Mouse (Mus musculus) MEL (cell line): ENCODE data around the gene Atp6v1d. TPM values are rescaled to one million over a fixed set of nuclear protein-coding genes. Genes with fewer than 3 reads are reported as not detected.
A peak's percentile ranks its signal among the peaks of the same experiment; 100 is the strongest.

ENCODE experiments used
- DNase-seq: peaks from one replicate; pipeline ENCODE4 v3.0.0; 2011; ENCODE audit warnings: low read depth, low spot score
- H3K27ac ChIP-seq: 2 replicates; pipeline ENCODE4 v1.5.1; 2012; ENCODE audit warnings: low read depth, mild to moderate bottlenecking, control low read depth, low read length, moderate library complexity; ENCODE audit not compliant: control insufficient read depth
- H3K27me3 ChIP-seq, 2 experiments: fragments of 150-350 bp in 1 of 2; sonication (generic) in 1 of 2; 2 replicates each; pipeline ENCODE4 v1.6.1; 2012; ENCODE audit warnings: low read length in 2 of 2, mild to moderate bottlenecking in 2 of 2, improper control_type of control experiment in 1 of 2, moderate library complexity in 1 of 2; ENCODE audit not compliant: insufficient read depth in 2 of 2, control insufficient read depth in 1 of 2
- H3K36me3 ChIP-seq, 2 experiments: 2 replicates each; pipeline ENCODE4 v1.6.1; 2012 to 2014; ENCODE audit warnings: low read length in 2 of 2, improper control_type of control experiment in 1 of 2, inconsistent platforms in 1 of 2, mild to moderate bottlenecking in 1 of 2; ENCODE audit not compliant: insufficient read depth in 2 of 2, control insufficient read depth in 1 of 2
- H3K4me1 ChIP-seq, 2 experiments: fragments of 150-350 bp in 1 of 2; sonication (generic) in 1 of 2; 2 replicates each; pipeline ENCODE4 v1.6.1; 2012; ENCODE audit warnings: low read length in 2 of 2, improper control_type of control experiment in 1 of 2, mild to moderate bottlenecking in 1 of 2; ENCODE audit not compliant: insufficient read depth in 2 of 2, control insufficient read depth in 1 of 2
- H3K4me3 ChIP-seq, 2 experiments: fragments of 150-350 bp in 1 of 2; sonication (generic) in 1 of 2; 2 replicates each; pipeline ENCODE4 v1.5.1; 2012; ENCODE audit warnings: low read depth in 2 of 2, low read length in 2 of 2, mild to moderate bottlenecking in 2 of 2, moderate library complexity in 2 of 2, control low read depth in 1 of 2, improper control_type of control experiment in 1 of 2; ENCODE audit not compliant: control insufficient read depth in 1 of 2, insufficient read depth in 1 of 2
- H3K79me2 ChIP-seq: 2 replicates; pipeline ENCODE4 v1.6.1; 2012; ENCODE audit warnings: mild to moderate bottlenecking, low read length, moderate library complexity; ENCODE audit not compliant: control insufficient read depth, poor library complexity, insufficient read depth
- H3K9ac ChIP-seq: 2 replicates; pipeline ENCODE4 v1.6.1; 2012; ENCODE audit warnings: low read depth, mild to moderate bottlenecking, control low read depth, low read length, moderate library complexity; ENCODE audit not compliant: control insufficient read depth, poor library complexity, severe bottlenecking
- H3K9me3 ChIP-seq: fragments of 150-350 bp; sonication (generic); replicated peaks from 2 replicates; pipeline ENCODE4 v1.6.1; 2012; ENCODE audit warnings: mild to moderate bottlenecking, low read length, improper control_type of control experiment, moderate library complexity; ENCODE audit not compliant: insufficient read depth
- CTCF ChIP-seq, 3 experiments: IDR thresholded peaks in 2 of 3; conservative IDR thresholded peaks in 1 of 3; 2 replicates each; pipeline ENCODE4 v1.5.1; 2011 to 2012; ENCODE audit warnings: low read length in 3 of 3, low read depth in 2 of 3, mild to moderate bottlenecking in 2 of 3, improper control_type of control experiment in 1 of 3, inconsistent platforms in 1 of 3, mixed read lengths in 1 of 3, moderate library complexity in 1 of 3; ENCODE audit not compliant: control insufficient read depth in 1 of 3, insufficient read depth in 1 of 3, poor library complexity in 1 of 3, severe bottlenecking in 1 of 3
- E2F4 ChIP-seq: IDR thresholded peaks from 2 replicates; pipeline ENCODE4 v1.6.1; 2011; ENCODE audit warnings: low read depth, low read length, improper control_type of control experiment, borderline replicate concordance
- ELF1 ChIP-seq: IDR thresholded peaks from 2 replicates; pipeline ENCODE4 v1.6.1; 2014; ENCODE audit warnings: low read depth, mild to moderate bottlenecking, inconsistent platforms, low read length, improper control_type of control experiment, moderate library complexity
- EP300 ChIP-seq, 2 experiments: IDR thresholded peaks; 2 replicates each; pipeline ENCODE4 v1.6.1; 2011; ENCODE audit warnings: improper control_type of control experiment in 2 of 2, low read length in 2 of 2, low read depth in 1 of 2, mild to moderate bottlenecking in 1 of 2
- ETS1 ChIP-seq: IDR thresholded peaks from 2 replicates; pipeline ENCODE4 v1.6.1; 2012; ENCODE audit warnings: low read depth, mild to moderate bottlenecking, inconsistent platforms, low read length, improper control_type of control experiment, moderate library complexity
- GABPA ChIP-seq: IDR thresholded peaks from 2 replicates; pipeline ENCODE4 v1.6.1; 2012; ENCODE audit warnings: low read depth, mild to moderate bottlenecking, inconsistent platforms, low read length, improper control_type of control experiment, moderate library complexity
- HCFC1 ChIP-seq: IDR thresholded peaks from 2 replicates; pipeline ENCODE4 v1.6.1; 2012; ENCODE audit warnings: low read depth, mild to moderate bottlenecking, inconsistent platforms, low read length, improper control_type of control experiment, moderate library complexity
- JUND ChIP-seq: IDR thresholded peaks from 2 replicates; pipeline ENCODE4 v1.6.1; 2011; ENCODE audit warnings: low read depth, mild to moderate bottlenecking, improper control_type of control experiment, low read length
- MAFK ChIP-seq: IDR thresholded peaks from 2 replicates; pipeline ENCODE4 v1.6.1; 2011; ENCODE audit warnings: low read depth, mild to moderate bottlenecking, low read length, improper control_type of control experiment, borderline replicate concordance
- MAZ ChIP-seq: IDR thresholded peaks from 2 replicates; pipeline ENCODE4 v1.6.1; 2012; ENCODE audit warnings: low read depth, mild to moderate bottlenecking, inconsistent platforms, low read length, improper control_type of control experiment
- MEF2A ChIP-seq: IDR thresholded peaks from 2 replicates; pipeline ENCODE4 v1.6.1; 2014; ENCODE audit warnings: low read depth, mild to moderate bottlenecking, inconsistent platforms, low read length, improper control_type of control experiment; ENCODE audit not compliant: poor library complexity, insufficient replicate concordance, severe bottlenecking; ENCODE audit errors: extremely low read depth
- MXI1 ChIP-seq: IDR thresholded peaks from 2 replicates; pipeline ENCODE4 v1.6.1; 2011; ENCODE audit warnings: mild to moderate bottlenecking, low read depth, low read length, improper control_type of control experiment
- MYB ChIP-seq: IDR thresholded peaks from 2 replicates; pipeline ENCODE4 v1.6.1; 2011; ENCODE audit warnings: mild to moderate bottlenecking, low read depth, low read length, improper control_type of control experiment
- MYC ChIP-seq: IDR thresholded peaks from 2 replicates; pipeline ENCODE4 v1.6.1; 2011; ENCODE audit warnings: low read depth, mild to moderate bottlenecking, low read length, improper control_type of control experiment, moderate library complexity
- NRF1 ChIP-seq: IDR thresholded peaks from 2 replicates; pipeline ENCODE4 v1.6.1; 2014; ENCODE audit warnings: low read depth, mild to moderate bottlenecking, inconsistent platforms, low read length, improper control_type of control experiment, moderate library complexity; ENCODE audit not compliant: poor library complexity, insufficient read depth, severe bottlenecking
- POLR2A ChIP-seq, 2 experiments: IDR thresholded peaks; 2 replicates each; pipeline ENCODE4 v1.6.1; 2011 to 2012; ENCODE audit warnings: low read length in 2 of 2, mild to moderate bottlenecking in 2 of 2, control low read depth in 1 of 2, improper control_type of control experiment in 1 of 2, low read depth in 1 of 2, moderate library complexity in 1 of 2; ENCODE audit not compliant: control insufficient read depth in 1 of 2, insufficient read depth in 1 of 2, poor library complexity in 1 of 2
- POLR2AphosphoS2 ChIP-seq: IDR thresholded peaks from 2 replicates; pipeline ENCODE4 v1.6.1; 2011; ENCODE audit warnings: low read length, improper control_type of control experiment
- POLR2AphosphoS5 ChIP-seq: IDR thresholded peaks from 2 replicates; pipeline ENCODE4 v1.6.1; 2012; ENCODE audit warnings: low read depth, borderline replicate concordance, mild to moderate bottlenecking, inconsistent platforms, low read length, moderate library complexity, mixed read lengths
- SMC3 ChIP-seq: IDR thresholded peaks from 2 replicates; pipeline ENCODE4 v1.6.1; 2011; ENCODE audit warnings: low read depth, low read length, improper control_type of control experiment
- USF2 ChIP-seq, 2 experiments: IDR thresholded peaks; 2 replicates each; pipeline ENCODE4 v1.6.1; 2011 to 2012; ENCODE audit warnings: improper control_type of control experiment in 2 of 2, low read length in 2 of 2, borderline replicate concordance in 1 of 2, inconsistent platforms in 1 of 2, low read depth in 1 of 2, mild to moderate bottlenecking in 1 of 2; ENCODE audit not compliant: insufficient read depth in 1 of 2
- ZC3H11A ChIP-seq: IDR thresholded peaks from 2 replicates; pipeline ENCODE4 v1.6.1; 2012; ENCODE audit warnings: low read depth, mild to moderate bottlenecking, inconsistent platforms, low read length, improper control_type of control experiment
- ZMIZ1 ChIP-seq: IDR thresholded peaks from 2 replicates; pipeline ENCODE4 v1.6.1; 2012; ENCODE audit warnings: low read depth, mild to moderate bottlenecking, inconsistent platforms, low read length, improper control_type of control experiment, moderate library complexity
- polyA plus RNA-seq, 2 experiments: library from polyadenylated mRNA; stranded (reverse) in 1 of 2; unstranded in 1 of 2; fragments of >175 nt in 1 of 2; fragments of >200 nt in 1 of 2; gene quantifications; 2 replicates each; pipeline versions ENCODE4 v1.2.1 to v1.2.4; 2012; ENCODE audit warnings: low replicate concordance in 2 of 2, low read depth in 1 of 2; ENCODE audit not compliant: insufficient read length in 2 of 2, insufficient read depth in 1 of 2, missing spikeins in 1 of 2
- total RNA-seq: library from RNA; depleted of rRNA; stranded (reverse); fragments of 300-350 nt; gene quantifications from 2 replicates; pipeline ENCODE4 v1.2.3, GENCODE M21; 2012

The Atp6v1d gene
- total and polyA plus RNA-seq, 3 experiments = 27.0 to 51.7 TPM; not detected in 1

GRCm38 (mm10) chr12:78890062-78890461 lies 28.6 kb upstream of the Atp6v1d start:
- Histone ChIP-seq H3K9me3 (no peaks in the 10 kb centered on the region), H3K27me3 (no peaks in the 10 kb centered on the region), H3K4me1 (no peaks in the 10 kb centered on the region), H3K9ac (no peak overlapping the region), H3K27ac (no peak overlapping the region), H3K36me3 (peaks cover 0 to 9% of the 10 kb centered on the region in 2 experiments; a peak in 2 of 4 replicates), H3K4me3 (no peak overlapping the region), H3K79me2 (no peaks in the 10 kb centered on the region)
- peak; percentile 25 for DNase-seq
- no peak for TF ChIP-seq USF2 (IDR thresholded peaks at IDR 0.05; ENCODE audit: borderline replicate concordance in 1 of 2, insufficient read depth in 1 of 2, low read depth in 1 of 2, low read length in 2 of 2)
- no peak for TF ChIP-seq SMC3
- TF ChIP-seq MAFK = no peak
- no peak for TF ChIP-seq MYC
- TF ChIP-seq ETS1 = no peak
- TF ChIP-seq E2F4 = no peak
- TF ChIP-seq ELF1 = no peak
- TF ChIP-seq MYB = no peak
- TF ChIP-seq POLR2A (IDR thresholded peaks at IDR 0.05; ENCODE audit: control insufficient read depth in 1 of 2, insufficient read depth in 1 of 2, low read depth in 1 of 2, low read length in 2 of 2, poor library complexity in 1 of 2) = no peak
- TF ChIP-seq JUND = no peak
- TF ChIP-seq EP300 (IDR thresholded peaks at IDR 0.05; ENCODE audit: low read depth in 1 of 2, low read length in 2 of 2) = no peak
- TF ChIP-seq ZMIZ1 = no peak
- no peak for TF ChIP-seq GABPA
- TF ChIP-seq MAZ = no peak
- TF ChIP-seq POLR2AphosphoS2 = no peak
- no peak for TF ChIP-seq HCFC1
- TF ChIP-seq POLR2AphosphoS5 = no peak

- DNase-seq = peak; percentile 35
- Histone ChIP-seq H3K27me3 (no peaks in the 10 kb centered on the region), H3K27ac (no peak overlapping the region), H3K79me2 (peaks cover 18% of the 10 kb centered on the region), H3K9me3 (no peaks in the 10 kb centered on the region), H3K4me3 (no peak overlapping the region), H3K4me1 (no peaks in the 10 kb centered on the region; a peak in 1 of 4 replicates), H3K9ac (no peak overlapping the region), H3K36me3 (peaks cover 20 to 57% of the 10 kb centered on the region in 2 experiments)
- TF ChIP-seq ZMIZ1 = no peak
- TF ChIP-seq NRF1 = no peak
- no peak for TF ChIP-seq ZC3H11A
- TF ChIP-seq CTCF (IDR thresholded peaks at IDR 0.05 in 2 of 3, conservative IDR thresholded peaks at IDR 0.05 in 1 of 3; ENCODE audit: control insufficient read depth in 1 of 3, insufficient read depth in 1 of 3, low read depth in 2 of 3, low read length in 3 of 3, poor library complexity in 1 of 3, severe bottlenecking in 1 of 3) = peak in 2 of 3 experiments; percentile 8 to 26; a peak in 3 of 6 replicates
- no peak for TF ChIP-seq MEF2A
- no peak for TF ChIP-seq ELF1
- no peak for TF ChIP-seq MAFK
- no peak for TF ChIP-seq MYB
- peak; percentile 15; the same call in 1 of the 2 replicates for TF ChIP-seq SMC3
- no peak for TF ChIP-seq MXI1
Observed at GRCm38 (mm10) chr12:78874581-78874980, 13.1 kb upstream of the Atp6v1d start.
